Mouse (Mus musculus) megakaryocyte-erythroid progenitor cell, adult 5-6 weeks (primary cell): Measurements from ENCODE around the gene Sit1. TPM values are rescaled to one million over a fixed set of nuclear protein-coding genes. Genes with fewer than 3 reads are reported as not detected.

Experiments used
- ATAC-seq: replicated peaks from 2 replicates; pipeline ENCODE4 v1.8.0; 2016; ENCODE audit warnings: mild to moderate bottlenecking, inconsistent platforms; ENCODE audit not compliant: severe bottlenecking, poor library complexity, low FRiP score, low TSS enrichment
- total RNA-seq, 2 experiments: library from RNA; stranded (forward) in 1 of 2; stranded (reverse) in 1 of 2; fragments of 200-1000, 215-1000 nt in 1 of 2; fragments of >200 nt in 1 of 2; fragmentation: Nextera tagmentation in 1 of 2; gene quantifications; 2 replicates each; pipeline ENCODE4 v1.2.3; 2014 to 2017

Gene Sit1
- total RNA-seq (2014; fragmentation: Nextera tagmentation) (0.61 TPM in 1 of 2 replicates, not detected in the other), total RNA-seq (2017) (not detected in 2 replicates)

- ATAC-seq, result no peak
Observed at GRCm38 (mm10) chr4:43483535-43484091, at the start of gene Sit1. Gene Sit1 (minus strand): TSS chr4:43483734.

- no peak for ATAC-seq
Observed at GRCm38 (mm10) chr4:43533270-43533669, 49.7 kb upstream of the Sit1 start.

- peak; percentile 70 for ATAC-seq
Observed at GRCm38 (mm10) chr4:43530581-43530980, 47.0 kb upstream of the Sit1 start.

GRCm38 (mm10) chr4:43530081-43530501 lies 46.6 kb upstream of the Sit1 start:
- ATAC-seq, result no peak

- no peak for ATAC-seq
Observed at GRCm38 (mm10) chr4:43528487-43528886, 45.0 kb upstream of the Sit1 start.

GRCm38 (mm10) chr4:43527880-43528279 lies 44.3 kb upstream of the Sit1 start:
- no peak for ATAC-seq

GRCm38 (mm10) chr4:43519956-43520355 lies 36.4 kb upstream of the Sit1 start:
- ATAC-seq, result peak; percentile 46

GRCm38 (mm10) chr4:43519551-43519950 lies 36.0 kb upstream of the Sit1 start:
- ATAC-seq, result no peak

GRCm38 (mm10) chr4:43515764-43516708 lies 32.5 kb upstream of the Sit1 start:
- ATAC-seq, result peak; percentile 28; the same call in 1 of the 2 replicates

- no peak for ATAC-seq
Observed at GRCm38 (mm10) chr4:43513791-43514190, 30.3 kb upstream of the Sit1 start.

- no peak for ATAC-seq
Observed at GRCm38 (mm10) chr4:43513300-43513699, 29.8 kb upstream of the Sit1 start.

GRCm38 (mm10) chr4:43512653-43513052 lies 29.1 kb upstream of the Sit1 start:
- no peak for ATAC-seq

GRCm38 (mm10) chr4:43511675-43512454 lies 28.3 kb upstream of the Sit1 start:
- ATAC-seq, result no peak

GRCm38 (mm10) chr4:43509109-43509508 lies 25.6 kb upstream of the Sit1 start:
- ATAC-seq, result no peak

- ATAC-seq, result peak; percentile 95
Observed at GRCm38 (mm10) chr4:43508666-43508997, 25.1 kb upstream of the Sit1 start.

- peak; percentile 38; the same call in 1 of the 2 replicates for ATAC-seq
Observed at GRCm38 (mm10) chr4:43507938-43508665, 24.6 kb upstream of the Sit1 start.

- no peak for ATAC-seq
Observed at GRCm38 (mm10) chr4:43506536-43507185, 23.1 kb upstream of the Sit1 start, which contains the start of gene Car9. Gene Car9 (plus strand): TSS chr4:43506966.

GRCm38 (mm10) chr4:43506074-43506473 lies 22.5 kb upstream of the Sit1 start:
- no peak for ATAC-seq

GRCm38 (mm10) chr4:43504269-43504668 lies 20.7 kb upstream of the Sit1 start:
- no peak for ATAC-seq
